Mouse (Mus musculus) R1 (cell line): ENCODE measurements around the gene Alox12b.

Experiments used
- DNase-seq: peaks from one replicate; pipeline ENCODE4 v3.0.0-alpha.2; 2018; ENCODE audit warnings: low read depth, low spot score

Alox12b gene

DNA sequence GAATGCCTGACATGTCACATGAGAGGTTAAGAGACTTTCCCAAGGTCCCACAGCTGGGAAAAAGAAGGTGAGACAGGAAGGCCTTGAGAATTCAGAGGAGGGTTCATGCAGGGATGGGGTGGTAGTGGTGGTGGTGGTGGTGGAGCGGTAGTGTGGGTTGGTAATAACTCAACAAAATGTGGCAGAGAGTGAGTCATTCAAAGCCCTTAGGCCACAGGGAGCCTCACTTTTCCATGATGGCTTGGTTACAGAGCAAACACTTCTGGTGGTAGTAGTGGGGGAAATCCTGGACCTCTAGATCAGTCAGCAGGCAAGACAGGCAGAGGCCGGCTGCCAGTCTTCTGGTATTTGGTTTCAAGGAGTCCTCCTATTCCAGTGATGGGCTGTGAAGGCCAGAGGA lies 15.8 kb downstream of the Alox12b start:
- no peak for DNase-seq

GRCm38 (mm10) chr11:69174722-69175121 lies 17.9 kb downstream of the Alox12b start:
- no peak for DNase-seq

DNA sequence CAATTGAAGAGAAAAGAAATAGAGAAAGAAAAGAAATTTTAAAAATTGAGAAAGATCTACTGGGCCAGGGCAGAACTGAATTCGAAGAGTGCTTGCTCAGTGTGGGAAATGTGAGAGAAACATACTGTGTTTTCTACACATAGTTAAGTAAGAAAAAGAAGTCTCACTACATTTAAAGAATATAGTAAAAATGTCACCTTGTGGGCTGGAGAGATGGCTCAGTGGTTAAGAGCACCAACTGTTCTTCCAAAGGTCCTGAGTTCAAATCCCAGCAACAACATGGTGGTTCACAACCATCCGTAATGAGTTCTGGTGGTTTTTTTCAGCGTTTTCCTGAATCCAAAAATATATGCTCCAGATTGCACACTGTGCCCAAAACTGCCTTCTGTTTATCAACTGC lies 21.7 kb downstream of the Alox12b start:
- DNase-seq = no peak

DNA sequence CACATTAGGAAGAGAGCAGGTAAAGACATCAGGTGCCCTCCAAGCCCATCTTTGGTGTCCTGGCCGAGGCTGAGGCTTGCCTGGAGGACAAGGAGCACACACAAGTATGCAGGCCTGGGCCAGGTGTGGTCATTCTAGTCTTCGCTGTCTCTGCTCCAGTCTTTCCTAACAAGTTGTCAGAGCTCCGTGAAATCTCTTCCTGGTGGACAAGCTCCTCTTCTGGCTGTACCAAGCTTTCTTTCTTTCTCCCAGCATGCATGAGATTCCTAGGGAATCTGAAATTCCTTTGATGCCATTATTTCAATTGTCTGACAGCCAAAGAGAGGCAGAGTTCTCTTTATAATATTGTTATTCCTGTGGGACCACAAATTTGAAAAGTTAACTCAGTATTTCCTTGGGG lies 22.7 kb downstream of the Alox12b start:
- no peak for DNase-seq

DNA sequence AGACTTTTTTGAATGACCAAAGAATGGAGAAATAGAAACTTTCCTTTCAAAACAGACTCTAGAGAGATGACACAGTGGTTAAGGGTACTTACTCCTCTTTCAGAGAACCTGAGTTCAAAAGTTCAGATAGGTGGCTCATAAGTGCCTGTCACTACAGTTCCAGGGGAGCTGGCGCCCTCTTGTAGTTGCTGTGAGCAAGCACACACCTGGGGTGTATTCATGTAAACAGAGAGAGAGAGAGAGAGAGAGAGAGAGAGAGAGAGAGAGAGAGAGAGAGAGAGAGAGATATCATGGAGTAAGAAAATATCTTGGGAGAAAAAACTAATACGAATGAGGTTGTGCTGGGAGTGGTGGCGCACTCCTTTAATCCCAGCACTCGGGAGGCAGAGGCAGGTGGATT lies 23.3 kb downstream of the Alox12b start:
- no peak for DNase-seq

GRCm38 (mm10) chr11:69185031-69185430 lies 28.2 kb downstream of the Alox12b start:
- no peak for DNase-seq

- no peak for DNase-seq
These were observed 29.1 kb downstream of the Alox12b start for GRCm38 (mm10) chr11:69185936-69186335.

DNA sequence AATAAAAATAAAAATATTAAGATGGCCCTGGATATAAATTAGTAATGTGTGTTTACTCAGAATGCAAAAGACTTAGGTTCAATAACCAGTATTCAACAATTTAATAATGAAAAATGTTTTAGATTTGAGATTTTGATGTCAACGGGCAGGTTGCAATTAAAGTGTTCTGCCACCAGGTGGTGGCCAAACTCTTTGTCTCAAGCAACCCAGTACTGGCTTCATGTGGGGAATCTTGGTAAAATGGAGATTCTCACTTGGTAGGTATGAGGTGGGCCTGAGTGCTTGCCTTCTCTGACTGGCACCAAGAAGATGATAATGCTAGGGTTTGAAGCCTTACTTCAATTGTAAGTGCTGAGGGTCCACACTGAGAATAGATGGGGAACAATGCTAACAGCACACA lies 36.1 kb downstream of the Alox12b start:
- DNase-seq = peak; percentile 44

GRCm38 (mm10) chr11:69196766-69197165 lies 40.0 kb downstream of the Alox12b start:
- peak; percentile 18 for DNase-seq

GRCm38 (mm10) chr11:69197194-69197593 lies 40.4 kb downstream of the Alox12b start:
- no peak for DNase-seq

GRCm38 (mm10) chr11:69197743-69198142 lies 41.0 kb downstream of the Alox12b start, which contains the start of gene Alox8:
Gene Alox8 (minus strand): TSS chr11:69197843.
- DNase-seq = no peak

GRCm38 (mm10) chr11:69199251-69199650 lies 42.5 kb downstream of the Alox12b start:
- no peak for DNase-seq

- no peak for DNase-seq
These were observed 43.4 kb downstream of the Alox12b start for GRCm38 (mm10) chr11:69200231-69200630.

GRCm38 (mm10) chr11:69202469-69203230 lies 45.9 kb downstream of the Alox12b start:
- DNase-seq = no peak

- DNase-seq = peak; percentile 31
These were observed 54.6 kb downstream of the Alox12b start for GRCm38 (mm10) chr11:69211431-69211830.

DNA sequence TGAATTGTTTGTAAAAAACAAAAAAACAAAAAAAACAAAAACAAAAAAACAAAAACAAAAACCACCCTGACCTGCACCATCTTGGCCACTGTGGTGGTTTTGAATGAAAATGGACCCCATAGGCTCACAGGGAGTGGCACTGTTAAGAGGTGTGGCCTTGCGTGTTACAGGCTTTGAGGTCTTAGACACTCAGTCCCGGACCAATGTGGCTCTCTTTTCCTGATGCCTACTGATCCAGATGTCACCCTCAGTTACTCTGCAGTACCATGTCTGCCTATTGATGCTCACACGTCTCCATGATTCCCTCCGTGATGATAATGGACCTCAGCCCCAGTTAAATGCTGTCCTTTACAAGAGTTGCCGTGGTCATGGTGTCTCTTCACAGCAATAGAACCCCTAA lies 60.6 kb downstream of the Alox12b start:
- no peak for DNase-seq

GRCm38 (mm10) chr11:69218661-69219060 lies 61.9 kb downstream of the Alox12b start:
- DNase-seq = no peak
